In the genomic region with DNA sequence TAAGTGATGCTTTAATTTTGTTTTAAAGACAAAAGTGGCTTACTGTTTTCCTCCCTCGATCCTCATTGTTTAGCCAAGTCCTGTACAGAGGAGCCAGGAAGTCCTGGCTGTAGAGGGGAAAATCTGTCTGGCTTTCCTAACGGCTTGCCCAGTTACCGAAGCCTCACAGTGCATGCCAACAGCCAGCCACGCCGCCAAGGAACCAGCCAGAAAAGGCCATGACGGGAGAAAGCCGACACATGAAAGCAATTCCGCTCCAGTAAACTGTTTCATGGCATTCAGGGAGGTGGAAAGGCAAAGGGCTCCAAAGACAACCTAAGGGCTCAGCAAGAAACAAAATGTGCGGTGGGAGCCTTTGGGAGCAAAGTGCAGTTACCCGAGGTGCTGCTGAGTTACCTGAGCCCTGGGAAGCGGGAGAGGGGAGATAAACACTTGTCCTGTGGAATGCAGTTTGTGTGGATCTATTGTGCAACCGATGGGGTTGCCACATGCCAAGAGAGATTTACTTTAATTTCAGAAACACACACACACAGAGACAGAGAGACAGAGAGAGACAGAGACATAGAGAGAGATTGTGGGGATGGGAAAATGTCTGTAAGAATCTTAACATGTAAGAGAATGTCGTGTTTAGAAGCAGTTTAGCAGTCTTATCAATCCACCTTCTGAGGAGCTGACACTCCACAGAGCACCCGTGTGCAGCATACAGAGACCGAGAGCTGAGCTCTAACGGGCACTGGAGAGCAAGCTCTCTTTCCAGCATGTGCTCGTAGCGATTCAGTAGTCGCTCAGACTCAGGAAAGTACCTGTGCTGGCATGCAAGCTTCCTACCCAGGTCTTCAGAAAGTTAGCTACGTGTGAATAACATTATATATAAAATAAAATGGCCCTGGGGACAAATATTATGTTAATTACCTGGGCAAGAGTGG, we compare ENCODE assay signal across 9 mouse cellular contexts.
DNase-seq lines count a peak whose midpoint lies in the region; ATAC-seq and TF ChIP-seq lines count a peak whose summit lies in the region.
"Had no signal": no experiment of that assay in that cellular context is flagged by ENCODE, and none has a peak within 500 bp of the region (broad histone marks: within the 10 kb centered on the region; RNA-seq: fewer than 3 reads in every experiment).

No protein-coding gene starts in this region.

- no peaks in the 10 kb centered on the region for H3K36me3 ChIP-seq in limb, embryonic 12.5 days
- no peaks in the 10 kb centered on the region for H3K36me3 ChIP-seq in limb, embryonic 10.5 days
- H3K36me3 ChIP-seq in lung, embryonic 16.5 days (ENCODE audit: control insufficient read depth, insufficient read depth, low read length): no peaks in the 10 kb centered on the region
- H3K36me3 ChIP-seq in kidney, adult 2 months (ENCODE audit: control insufficient read depth, insufficient read depth, low read length): no peaks in the 10 kb centered on the region

- 0 out of 2 replicates have a peak overlapping the region, but pooled peaks have one; percentile 9 for H3K27ac ChIP-seq in limb, embryonic 12.5 days
- no peak overlapping the region for H3K27ac ChIP-seq in limb, embryonic 10.5 days
- H3K27ac ChIP-seq in lung, embryonic 16.5 days (ENCODE audit: low read length): peak overlapping the region; percentile 53; the same call in 1 of the 2 replicates
- no peak overlapping the region for H3K27ac ChIP-seq in kidney, adult 2 months (ENCODE audit: insufficient read depth, low read depth, low read length)

- no peaks in the 10 kb centered on the region for H3K27me3 ChIP-seq in limb, embryonic 12.5 days
- H3K27me3 ChIP-seq in limb, embryonic 10.5 days (ENCODE audit: low read depth, poor library complexity, severe bottlenecking): no peaks in the 10 kb centered on the region
- no peaks in the 10 kb centered on the region for H3K27me3 ChIP-seq in lung, embryonic 16.5 days (ENCODE audit: control insufficient read depth, insufficient read depth, low read depth, low read length)
- H3K27me3 ChIP-seq in kidney, adult 2 months (replicated peaks; ENCODE audit: control insufficient read depth, insufficient read depth, low read length): no peaks in the 10 kb centered on the region

- peak; percentile 86 to 92 for DNase-seq in cerebellum, postnatal 10 days
- no peak for DNase-seq in cerebellum, adult 11 months
- DNase-seq in limb, embryonic 10.5 days (ENCODE audit: low spot score): no peak
- DNase-seq in heart, adult 8-10 months (ENCODE audit: low spot score): peak; percentile 10
- no peak for DNase-seq in kidney, adult 2 months
- DNase-seq: embryo, embryonic 11 days had no signal

- ATAC-seq in limb, embryonic 12.5 days (ENCODE audit: insufficient number of reproducible peaks, insufficient read depth, low FRiP score, low TSS enrichment, low read depth): no peak
- ATAC-seq in lung, embryonic 16.5 days (ENCODE audit: low read depth): peak; percentile 59
- no peak for ATAC-seq in erythroblast, adult 5-6 weeks (replicated peaks; ENCODE audit: low FRiP score, poor library complexity, severe bottlenecking)

- no peak for TF ChIP-seq CTCF in kidney, adult 2 months (conservative IDR thresholded peaks at IDR 0.05; ENCODE audit: insufficient read depth, insufficient read length, low read depth, low read length)

- no peak overlapping the region for H3K4me3 ChIP-seq in limb, embryonic 12.5 days (replicated peaks)
- no peak overlapping the region for H3K4me3 ChIP-seq in limb, embryonic 10.5 days
- H3K4me3 ChIP-seq in lung, embryonic 16.5 days (ENCODE audit: low read length): peak overlapping the region; percentile 3; the same call in 1 of the 2 replicates
- no peak overlapping the region for H3K4me3 ChIP-seq in kidney, adult 2 months (ENCODE audit: insufficient read depth, low read depth, low read length)

- H3K9me3 ChIP-seq in limb, embryonic 12.5 days: no peaks in the 10 kb centered on the region
- H3K9me3 ChIP-seq in limb, embryonic 10.5 days (replicated peaks): no peaks in the 10 kb centered on the region
- no peaks in the 10 kb centered on the region for H3K9me3 ChIP-seq in lung, embryonic 16.5 days (ENCODE audit: control insufficient read depth, low read length)

- TF ChIP-seq POLR2A in kidney, adult 2 months (IDR thresholded peaks at IDR 0.05; ENCODE audit: low read depth, low read length): no peak

- H3K4me2 ChIP-seq in limb, embryonic 12.5 days: no peak overlapping the region
- H3K4me2 ChIP-seq in lung, embryonic 16.5 days (ENCODE audit: low read depth, low read length): peak overlapping the region; percentile 19

- no peak overlapping the region for H3K9ac ChIP-seq in limb, embryonic 12.5 days (replicated peaks)
- H3K9ac ChIP-seq in lung, embryonic 16.5 days (ENCODE audit: low read length): no peak overlapping the region

- 52% methylated on average over 20 of the region's 20 CpGs for WGBS in limb, embryonic 12.5 days
- WGBS in limb, embryonic 10.5 days: 80% methylated on average over 20 of the region's 20 CpGs
- 34% methylated on average over 20 of the region's 20 CpGs for WGBS in lung, embryonic 16.5 days
- WGBS in kidney, adult 2 months: 45% methylated on average over 20 of the region's 20 CpGs

- H3K4me1 ChIP-seq in limb, embryonic 12.5 days (replicated peaks): peaks cover 11% of the 10 kb centered on the region
- peaks cover 5% of the 10 kb centered on the region; the same call in 1 of the 2 replicates for H3K4me1 ChIP-seq in limb, embryonic 10.5 days
- peaks cover 8% of the 10 kb centered on the region; the same call in 1 of the 2 replicates for H3K4me1 ChIP-seq in lung, embryonic 16.5 days (replicated peaks; ENCODE audit: control insufficient read depth, insufficient read depth, low read length)
- no peaks in the 10 kb centered on the region for H3K4me1 ChIP-seq in kidney, adult 2 months (ENCODE audit: control insufficient read depth, insufficient read depth, low read length)

Comparison
In these comparisons a context has a peak if more than half of its experiments do, and no peak if none do; other contexts are left out.
1. DNase-seq: peak in cerebellum, postnatal 10 days (2 of 2) and heart, adult 8-10 months (single experiment); none in cerebellum, adult 11 months (single experiment), limb, embryonic 10.5 days (single experiment) and kidney, adult 2 months (single experiment).
2. H3K27ac ChIP-seq: peak in limb, embryonic 12.5 days (single experiment) and lung, embryonic 16.5 days (single experiment); none in limb, embryonic 10.5 days (single experiment) and kidney, adult 2 months (single experiment).